Mouse (Mus musculus) fibroblast of lung, adult 2 months (primary cell): Measurements from ENCODE around the gene Slc2a6.

ENCODE experiments used
- DNase-seq: peaks from one replicate; pipeline ENCODE4 v3.0.0-alpha.2; 2011; ENCODE audit warnings: low read depth

Slc2a6 gene

DNA sequence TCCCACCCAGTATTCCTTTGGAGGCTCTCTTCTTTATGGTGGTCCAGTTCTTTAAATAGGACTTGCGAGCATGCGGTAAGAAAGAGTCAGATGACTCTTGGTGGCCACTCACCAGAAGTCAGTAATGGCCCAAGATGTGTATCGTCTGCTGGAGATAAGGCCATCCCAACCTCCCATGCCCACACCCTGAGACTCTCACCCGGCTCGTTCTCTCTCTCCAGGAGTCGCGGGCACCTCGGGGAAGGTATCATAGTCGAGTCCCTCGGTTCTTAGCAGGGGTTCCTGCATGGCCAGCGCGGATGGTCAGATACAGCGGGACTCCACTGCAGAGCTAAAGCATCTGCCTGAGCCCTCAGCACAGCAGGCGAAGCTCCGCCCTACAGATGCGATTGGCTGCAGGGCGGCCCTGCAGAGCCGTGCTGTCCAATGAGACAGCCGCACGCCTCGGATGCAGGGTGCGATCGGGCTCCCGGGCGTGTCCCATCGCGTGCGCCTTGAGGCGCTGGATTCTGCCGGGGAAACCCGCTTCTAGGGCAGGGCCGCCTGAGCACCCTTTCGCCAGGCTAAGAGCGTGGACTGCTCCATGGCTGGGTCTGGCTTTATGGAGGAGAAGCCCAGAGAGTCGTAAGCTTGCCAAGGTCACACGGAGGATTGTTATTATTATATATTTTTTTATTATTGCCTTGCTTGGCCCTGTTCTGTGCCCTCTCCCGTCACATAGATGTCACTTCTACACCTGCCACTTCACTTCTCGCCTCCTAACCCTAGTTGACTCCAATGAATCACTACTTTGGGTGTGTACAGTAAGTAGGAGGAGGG, at the start of gene Slc2a6:
Gene Slc2a6 (minus strand): TSS at position 381 of the 819 bp plus-strand sequence.
- DNase-seq = peak; percentile 61

- no peak for DNase-seq
Measured at GRCm38 (mm10) chr2:27075485-27075884, 47.7 kb upstream of the Slc2a6 start.

DNA sequence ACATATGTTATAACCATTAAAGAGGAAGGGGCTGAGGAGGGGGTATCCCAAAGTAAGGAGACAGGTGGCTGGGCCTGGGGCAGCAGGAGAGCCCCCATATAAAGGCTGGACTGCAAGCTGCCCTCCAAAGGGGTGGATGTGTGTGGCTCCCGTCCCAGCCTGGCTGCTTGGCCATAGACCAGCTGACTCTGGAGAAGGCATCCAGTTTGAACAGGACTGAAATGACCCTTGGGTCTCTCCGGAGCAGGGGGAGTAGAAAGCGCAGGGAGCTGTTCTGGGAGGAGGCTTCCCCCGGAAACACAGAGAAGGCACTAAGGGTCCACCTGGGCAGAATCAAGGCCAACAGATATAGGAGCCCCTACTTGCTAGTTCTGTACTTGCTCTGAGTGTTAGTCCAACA, 47.0 kb upstream of the Slc2a6 start:
- DNase-seq = no peak

- no peak for DNase-seq
Measured at GRCm38 (mm10) chr2:27073407-27073806, 45.6 kb upstream of the Slc2a6 start.

DNA sequence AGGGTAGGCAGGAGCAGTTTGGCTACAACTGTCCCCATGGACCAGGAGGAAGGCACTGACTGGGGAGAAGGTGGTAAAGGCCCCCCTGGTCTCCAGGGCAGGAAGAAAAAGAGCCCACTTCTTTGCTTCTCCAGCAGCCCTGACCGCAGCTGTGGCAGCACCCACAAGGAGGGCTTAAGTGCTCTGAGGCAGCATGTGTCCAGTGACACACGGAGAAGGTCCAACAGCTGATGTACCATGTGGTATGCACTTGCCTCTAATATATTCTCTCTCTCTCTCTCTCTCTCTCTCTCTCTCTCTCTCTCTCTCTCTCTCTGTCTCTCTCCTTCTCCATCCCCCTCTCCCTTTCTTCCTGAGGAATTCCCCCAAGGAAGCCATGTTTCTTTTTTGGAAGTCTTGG, 44.2 kb upstream of the Slc2a6 start, which contains the start of gene Mymk:
Gene Mymk (minus strand): TSS at position 202 of the 400 bp plus-strand sequence.
- DNase-seq = no peak

DNA sequence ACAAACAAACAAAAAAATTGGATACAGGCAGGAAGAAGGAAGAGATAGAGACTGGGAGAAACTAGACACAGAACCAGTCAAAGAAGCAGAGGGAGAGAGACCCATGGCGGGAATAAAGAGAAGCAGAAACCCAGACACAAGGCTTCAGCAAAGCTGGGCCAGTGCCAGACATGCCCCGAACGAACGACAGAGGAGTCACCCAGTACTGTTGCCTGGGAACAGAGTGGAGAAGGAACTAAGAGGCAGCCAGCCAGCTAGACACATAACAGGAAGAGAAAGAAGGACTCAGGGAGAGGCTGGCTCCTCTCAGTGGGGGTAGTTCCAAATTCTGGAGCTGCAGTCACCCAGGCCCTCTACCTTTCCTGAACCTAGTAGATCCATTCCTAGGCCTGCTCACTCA, 43.3 kb upstream of the Slc2a6 start:
- DNase-seq = no peak

DNA sequence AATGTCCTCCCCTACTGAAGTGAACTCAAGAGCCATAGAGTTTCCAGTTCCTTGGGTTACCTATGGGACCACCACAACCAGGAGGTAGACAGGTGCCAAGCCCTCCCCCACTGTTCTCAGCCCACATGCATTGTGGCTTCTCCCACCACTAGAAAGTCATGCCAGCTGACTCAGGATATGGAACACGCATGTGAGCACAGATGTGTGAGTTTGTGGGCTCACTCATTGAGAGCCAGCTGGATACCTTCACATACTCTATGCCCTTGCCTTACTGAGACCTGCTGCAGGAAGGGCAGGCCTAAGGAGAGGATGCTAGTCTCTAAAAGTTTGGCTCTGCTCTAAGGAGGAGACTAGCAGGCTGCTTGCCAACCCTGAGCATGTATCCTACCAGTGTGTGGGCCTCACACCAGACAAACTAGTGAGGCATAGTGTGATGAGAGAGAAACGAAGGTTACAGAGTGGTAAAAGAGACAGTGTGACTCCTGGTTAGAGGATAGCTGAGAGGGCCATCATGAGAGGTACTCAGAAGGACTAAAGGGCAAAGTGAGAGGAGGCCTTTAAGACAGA, 42.5 kb upstream of the Slc2a6 start:
- no peak for DNase-seq

DNA sequence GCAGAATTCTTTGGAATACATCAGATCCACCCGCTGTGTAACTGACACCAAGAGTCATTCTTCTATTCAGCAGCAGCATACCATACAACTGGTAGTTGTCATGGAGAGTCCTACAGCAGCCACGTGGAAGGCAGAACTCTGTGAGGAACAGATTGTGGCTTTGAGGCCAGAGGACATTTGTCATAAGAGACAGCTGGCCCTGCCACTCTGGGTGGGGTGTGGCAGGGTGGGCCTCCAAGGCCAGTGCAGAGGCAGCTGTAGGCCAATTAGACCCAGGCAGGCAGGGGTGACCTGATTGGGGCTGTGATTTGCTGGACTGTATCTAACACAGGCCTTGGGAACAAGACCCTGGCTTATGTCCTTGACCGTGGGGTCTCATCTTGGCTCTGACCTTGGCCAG, 41.8 kb upstream of the Slc2a6 start:
- no peak for DNase-seq

GRCm38 (mm10) chr2:27067996-27068395, 40.2 kb upstream of the Slc2a6 start:
- no peak for DNase-seq

GRCm38 (mm10) chr2:27067124-27067523, 39.3 kb upstream of the Slc2a6 start:
- no peak for DNase-seq

DNA sequence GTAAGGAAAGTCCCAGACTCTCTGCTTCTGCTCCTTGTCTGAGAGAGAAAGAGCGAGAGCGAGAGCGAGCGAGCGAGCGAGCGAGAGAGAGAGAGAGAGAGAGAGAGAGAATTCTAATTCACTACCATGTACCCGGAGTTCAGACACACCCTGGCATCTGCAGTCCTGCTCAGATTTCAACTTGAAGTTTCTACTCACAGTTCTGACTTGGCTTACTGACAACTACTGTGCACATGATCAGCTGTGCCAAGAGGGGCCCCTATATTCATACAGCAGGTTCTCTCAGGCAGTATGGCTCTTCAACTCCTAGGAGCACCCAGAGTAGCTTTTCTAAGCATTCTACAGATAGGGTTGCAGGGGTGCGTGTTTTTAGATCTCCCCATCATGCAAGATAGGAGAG, 31.4 kb upstream of the Slc2a6 start:
- no peak for DNase-seq

GRCm38 (mm10) chr2:27058751-27059150, 31.0 kb upstream of the Slc2a6 start:
- no peak for DNase-seq

GRCm38 (mm10) chr2:27058251-27058650, 30.5 kb upstream of the Slc2a6 start:
- DNase-seq = no peak

GRCm38 (mm10) chr2:27049408-27049807, 21.6 kb upstream of the Slc2a6 start:
- no peak for DNase-seq

- DNase-seq = no peak
Measured at GRCm38 (mm10) chr2:27045979-27046770, 18.4 kb upstream of the Slc2a6 start.

GRCm38 (mm10) chr2:27044641-27045040, 16.8 kb upstream of the Slc2a6 start:
- DNase-seq = no peak

DNA sequence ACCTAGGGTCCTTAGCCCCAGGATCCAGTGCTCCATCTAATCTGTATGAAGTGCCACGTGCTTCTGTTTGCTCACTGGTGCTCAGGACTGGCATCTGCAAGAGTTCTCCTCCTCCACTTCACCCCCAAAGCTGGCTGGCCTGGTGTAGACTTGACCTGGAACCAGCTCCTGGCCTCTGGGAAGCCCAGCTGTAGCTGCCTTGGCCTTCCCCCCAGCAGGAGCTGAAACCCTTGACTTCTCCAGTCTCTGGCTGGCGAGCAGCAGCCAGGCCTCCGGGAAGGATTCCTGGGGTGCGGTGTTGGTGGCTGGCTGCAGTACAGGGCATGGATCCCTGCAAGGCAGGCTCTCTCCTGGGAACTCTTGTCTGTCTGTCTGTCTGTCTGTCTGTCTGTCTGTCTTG, 16.4 kb upstream of the Slc2a6 start:
- DNase-seq = no peak

DNA sequence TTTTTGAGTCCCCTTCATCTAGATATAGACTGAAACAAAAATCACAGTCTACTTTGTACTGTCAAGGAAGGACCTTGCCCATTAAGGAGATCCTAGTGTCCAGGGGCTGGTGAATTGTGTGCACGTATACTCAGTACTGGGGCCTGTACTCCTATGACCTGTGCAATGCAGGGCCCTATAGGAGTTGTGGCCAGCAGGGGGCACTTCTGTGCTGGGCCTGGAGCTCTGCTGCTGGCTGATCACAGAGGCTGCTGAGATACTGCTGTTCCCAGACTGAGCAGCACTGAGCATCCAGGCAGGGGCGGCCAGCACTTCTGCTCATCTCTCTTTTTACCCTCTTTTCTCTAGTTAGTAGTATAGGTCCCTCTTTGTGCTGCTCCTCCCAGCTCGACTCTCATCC, 15.7 kb upstream of the Slc2a6 start:
- DNase-seq = no peak

DNA sequence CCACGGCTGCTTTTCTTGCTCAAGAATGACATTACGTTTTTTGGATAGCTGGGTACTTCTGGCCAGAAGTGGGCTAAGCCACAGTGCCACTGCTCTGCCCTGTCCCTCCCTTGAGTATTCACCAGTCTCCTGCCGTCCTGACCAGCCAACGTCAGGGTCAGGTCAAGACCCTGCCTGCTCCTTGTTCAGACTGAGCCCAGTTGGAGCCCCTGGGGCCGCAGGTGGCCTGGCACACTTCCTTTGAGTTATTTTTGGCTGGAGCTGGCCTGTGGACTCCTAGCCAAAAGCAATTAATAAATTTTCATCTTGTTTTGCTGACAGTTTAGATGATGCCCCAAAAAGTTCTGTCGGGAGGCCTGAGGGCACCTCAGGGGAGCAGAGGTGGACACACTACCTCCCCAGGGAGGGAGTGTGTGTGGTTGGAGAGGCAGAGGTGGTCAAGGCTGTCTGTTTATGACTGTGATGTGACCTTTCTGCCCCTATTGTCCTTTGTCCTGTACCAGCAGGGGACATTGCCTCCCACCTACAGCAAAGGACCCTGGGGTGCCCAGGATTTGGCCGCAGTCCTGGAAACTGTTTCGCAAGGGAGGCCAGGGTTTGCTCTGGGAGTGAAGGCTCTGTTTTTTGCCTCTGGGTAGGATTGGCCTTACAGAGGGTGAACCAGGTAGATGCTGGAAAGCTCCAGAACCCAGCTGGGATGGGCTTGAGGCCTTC, 14.5 kb upstream of the Slc2a6 start:
- DNase-seq = no peak

- no peak for DNase-seq
Measured at GRCm38 (mm10) chr2:27039286-27039685, 11.5 kb upstream of the Slc2a6 start.

DNA sequence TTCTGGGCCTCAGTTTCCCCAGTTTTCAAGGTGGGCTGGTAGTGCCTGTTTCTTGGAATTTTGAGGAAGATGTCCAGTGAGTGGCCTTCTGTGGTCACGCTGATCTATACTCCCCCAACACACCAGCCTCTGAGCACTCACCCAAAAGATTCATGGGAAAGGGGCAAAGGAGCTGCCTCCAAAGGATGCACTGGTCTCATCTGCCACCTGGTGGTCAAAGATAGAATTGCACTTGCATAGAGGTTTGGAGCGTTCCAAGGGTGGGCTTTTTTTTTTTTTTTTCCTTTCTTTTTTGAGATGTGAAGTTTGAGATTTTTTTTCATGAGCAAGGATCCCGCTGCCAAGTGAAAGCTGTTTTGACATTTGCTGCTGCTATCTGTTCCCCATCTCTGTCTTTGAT, 10.8 kb upstream of the Slc2a6 start:
- no peak for DNase-seq

GRCm38 (mm10) chr2:27037008-27037407, 9.2 kb upstream of the Slc2a6 start:
- no peak for DNase-seq
